Mouse (Mus musculus) neural tube, embryonic 13.5 days (tissue): Measurements from ENCODE around the gene Reep1. TPM values are rescaled to one million over a fixed set of nuclear protein-coding genes. Genes with fewer than 3 reads are reported as not detected.

Experiments
- ATAC-seq: fragments of 200-750 bp; cut with Nextera tagmentation; 2 replicates; pipeline ENCODE4 v1.8.0; 2017; ENCODE audit warnings: low read depth, mild to moderate bottlenecking, moderate TSS enrichment, moderate library complexity
- H3K27ac ChIP-seq: fragments of 300-500 bp; sonication (generic); replicated peaks from 2 replicates; pipeline ENCODE4 v1.5.1; 2015; ENCODE audit warnings: moderate library complexity, mild to moderate bottlenecking, inconsistent platforms
- H3K27me3 ChIP-seq: fragments of 300-500 bp; sonication (generic); 2 replicates; pipeline ENCODE4 v1.6.1; 2015; ENCODE audit warnings: mild to moderate bottlenecking, inconsistent platforms
- H3K36me3 ChIP-seq: fragments of 300-500 bp; sonication (generic); 2 replicates; pipeline ENCODE4 v1.6.1; 2015; ENCODE audit warnings: mild to moderate bottlenecking, inconsistent platforms
- H3K4me1 ChIP-seq: fragments of 300-500 bp; sonication (generic); replicated peaks from 2 replicates; pipeline ENCODE4 v1.6.1; 2015; ENCODE audit warnings: inconsistent platforms
- H3K4me2 ChIP-seq: fragments of 300-500 bp; sonication (generic); 2 replicates; pipeline ENCODE4 v1.6.1; 2015; ENCODE audit warnings: inconsistent platforms, mild to moderate bottlenecking, moderate library complexity
- H3K4me3 ChIP-seq: fragments of 300-500 bp; sonication (generic); 2 replicates; pipeline ENCODE4 v1.5.1; 2015; ENCODE audit warnings: mild to moderate bottlenecking, inconsistent platforms
- H3K9ac ChIP-seq: fragments of 300-500 bp; sonication (generic); 2 replicates; pipeline ENCODE4 v1.6.1; 2015; ENCODE audit warnings: moderate library complexity, mild to moderate bottlenecking, inconsistent platforms
- H3K9me3 ChIP-seq: fragments of 300-500 bp; sonication (generic); 2 replicates; pipeline ENCODE4 v1.6.1; 2016; ENCODE audit warnings: inconsistent platforms
- WGBS: fragments of 180-500 bp; shearing (Covaris S2); methylation state at CpG from one replicate; pipeline ENCODE4 v1.1.7; 2015; 5-methylcytosine and 5-hydroxymethylcytosine counted together
- polyA plus RNA-seq: library from polyadenylated mRNA; unstranded; fragments of >200 nt; fragmentation: Nextera tagmentation; extraction: Ambion mirVana; gene quantifications from 2 replicates; pipeline ENCODE4 v1.2.1, GENCODE M21; 2015

Gene Reep1
- polyA plus RNA-seq, 1 experiment from 2014 or later = 248 TPM

GRCm38 (mm10) chr6:71767761-71768160 lies 60.4 kb downstream of the Reep1 start:
- H3K36me3 ChIP-seq = peaks cover 59% of the 10 kb centered on the region
- 77% methylated on average over 4 of the region's 4 CpGs for WGBS

GRCm38 (mm10) chr6:71769901-71770690 lies 62.7 kb downstream of the Reep1 start:
- H3K9ac ChIP-seq = no peak overlapping the region
- no peaks in the 10 kb centered on the region for H3K27me3 ChIP-seq
- no peaks in the 10 kb centered on the region for H3K9me3 ChIP-seq
- no peak overlapping the region for H3K27ac ChIP-seq
- ATAC-seq = no peak
- H3K4me3 ChIP-seq = no peak overlapping the region
- no peak overlapping the region for H3K4me2 ChIP-seq
- H3K36me3 ChIP-seq = peaks cover 67% of the 10 kb centered on the region
- 78% methylated on average over 12 of the region's 12 CpGs for WGBS
- no peaks in the 10 kb centered on the region for H3K4me1 ChIP-seq

More at GRCm38 (mm10) chr6:71767761-71768160, 60.4 kb downstream of the Reep1 start:
- no peak overlapping the region for H3K4me3 ChIP-seq
- H3K27ac ChIP-seq = no peak overlapping the region
- no peak overlapping the region for H3K9ac ChIP-seq
- no peak overlapping the region for H3K4me2 ChIP-seq
- H3K9me3 ChIP-seq = no peaks in the 10 kb centered on the region
- ATAC-seq = no peak
- no peaks in the 10 kb centered on the region for H3K4me1 ChIP-seq
- H3K27me3 ChIP-seq = no peaks in the 10 kb centered on the region

DNA sequence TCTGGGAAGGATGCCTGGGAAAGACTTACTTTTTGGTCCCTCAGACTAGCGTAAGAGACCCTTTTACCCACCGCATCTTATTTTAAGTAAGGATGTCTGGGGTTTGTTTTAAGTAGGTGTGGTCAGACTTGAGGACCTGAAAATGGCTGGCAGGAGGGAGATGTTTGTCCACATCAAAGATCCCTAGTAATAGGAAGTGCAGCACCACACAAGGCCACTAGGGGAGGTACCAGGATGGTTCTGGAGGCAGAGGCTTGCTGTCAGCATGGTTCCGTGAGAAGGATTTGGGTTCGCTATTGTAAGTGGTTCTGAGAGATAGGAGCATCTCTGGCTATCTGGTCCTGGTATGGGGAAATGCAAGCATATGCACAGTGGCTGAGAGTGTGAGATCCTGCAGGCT lies 63.5 kb downstream of the Reep1 start:
- H3K36me3 ChIP-seq = peaks cover 71% of the 10 kb centered on the region
- no peaks in the 10 kb centered on the region for H3K4me1 ChIP-seq
- no peaks in the 10 kb centered on the region for H3K9me3 ChIP-seq
- 96% methylated on average over 4 of the region's 4 CpGs for WGBS
- no peaks in the 10 kb centered on the region for H3K27me3 ChIP-seq
- no peak overlapping the region for H3K27ac ChIP-seq
- no peak overlapping the region for H3K4me2 ChIP-seq
- ATAC-seq = no peak
- H3K9ac ChIP-seq = no peak overlapping the region
- no peak overlapping the region for H3K4me3 ChIP-seq

DNA sequence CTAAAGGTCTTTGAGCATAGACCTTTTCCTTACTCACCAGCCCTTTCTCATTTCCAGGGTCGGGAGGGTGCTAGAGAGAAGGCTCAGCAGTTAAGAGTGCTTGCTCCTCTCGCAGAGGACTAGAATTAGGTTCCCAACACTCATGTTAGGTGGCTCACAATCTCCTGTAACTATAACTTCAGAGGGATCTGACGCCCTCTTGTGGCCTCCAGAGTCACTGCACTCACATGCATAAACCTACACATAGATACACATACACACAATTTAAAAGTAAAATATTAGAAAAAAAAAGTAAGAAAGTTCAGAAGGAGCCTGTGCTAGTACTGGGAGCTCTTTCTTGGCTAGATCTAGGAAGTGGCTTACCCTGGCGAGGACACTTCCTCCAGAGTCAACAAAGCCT lies 63.9 kb downstream of the Reep1 start:
- no peak for ATAC-seq
- Histone ChIP-seq H3K36me3 (peaks cover 71% of the 10 kb centered on the region), H3K9me3 (no peaks in the 10 kb centered on the region), H3K27me3 (no peaks in the 10 kb centered on the region), H3K4me2 (no peak overlapping the region), H3K4me3 (no peak overlapping the region), H3K4me1 (no peaks in the 10 kb centered on the region), H3K9ac (no peak overlapping the region), H3K27ac (no peak overlapping the region)
- WGBS = 91% methylated on average over 4 of the region's 4 CpGs

GRCm38 (mm10) chr6:71772156-71772555 lies 64.8 kb downstream of the Reep1 start:
- H3K4me3 ChIP-seq = no peak overlapping the region
- no peak overlapping the region for H3K27ac ChIP-seq
- 90% methylated on average over 6 of the region's 6 CpGs for WGBS
- peaks cover 70% of the 10 kb centered on the region for H3K36me3 ChIP-seq
- no peaks in the 10 kb centered on the region for H3K9me3 ChIP-seq
- ATAC-seq = no peak
- H3K27me3 ChIP-seq = no peaks in the 10 kb centered on the region
- no peak overlapping the region for H3K9ac ChIP-seq
- no peaks in the 10 kb centered on the region for H3K4me1 ChIP-seq
- no peak overlapping the region for H3K4me2 ChIP-seq

DNA sequence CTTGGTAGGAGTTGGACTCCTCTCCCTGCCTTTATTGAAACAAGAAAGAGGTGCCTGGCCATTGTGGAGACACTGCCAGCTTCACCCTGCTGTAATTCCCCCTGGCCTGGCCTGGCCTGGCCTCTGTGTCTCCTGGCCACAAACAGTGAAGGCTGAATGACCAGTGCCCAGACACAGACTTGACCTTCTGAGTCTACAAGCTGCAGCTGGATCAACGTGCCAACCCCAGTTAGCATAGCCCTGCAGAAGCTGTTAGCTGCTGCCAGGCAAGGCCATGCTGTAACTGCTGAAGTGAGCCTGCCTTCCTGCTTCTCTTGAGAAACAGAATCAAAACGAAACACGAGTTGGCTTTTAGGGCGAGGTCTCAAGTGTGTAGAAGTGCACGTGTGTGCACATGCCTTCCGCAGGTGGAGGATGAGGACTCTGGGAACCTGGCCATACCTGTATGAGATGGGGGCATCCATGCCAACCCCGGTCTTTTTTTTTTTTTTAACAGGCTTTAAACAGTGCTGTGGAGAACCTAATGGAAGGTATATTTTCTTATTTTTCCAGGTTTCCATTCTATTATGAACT lies 65.4 kb downstream of the Reep1 start:
- Histone ChIP-seq H3K36me3 (peaks cover 71% of the 10 kb centered on the region), H3K4me1 (no peaks in the 10 kb centered on the region), H3K27me3 (no peaks in the 10 kb centered on the region), H3K9ac (no peak overlapping the region), H3K9me3 (no peaks in the 10 kb centered on the region), H3K4me3 (no peak overlapping the region), H3K4me2 (no peak overlapping the region), H3K27ac (no peak overlapping the region)
- WGBS = 93% methylated on average over 7 of the region's 7 CpGs
- ATAC-seq = no peak

DNA sequence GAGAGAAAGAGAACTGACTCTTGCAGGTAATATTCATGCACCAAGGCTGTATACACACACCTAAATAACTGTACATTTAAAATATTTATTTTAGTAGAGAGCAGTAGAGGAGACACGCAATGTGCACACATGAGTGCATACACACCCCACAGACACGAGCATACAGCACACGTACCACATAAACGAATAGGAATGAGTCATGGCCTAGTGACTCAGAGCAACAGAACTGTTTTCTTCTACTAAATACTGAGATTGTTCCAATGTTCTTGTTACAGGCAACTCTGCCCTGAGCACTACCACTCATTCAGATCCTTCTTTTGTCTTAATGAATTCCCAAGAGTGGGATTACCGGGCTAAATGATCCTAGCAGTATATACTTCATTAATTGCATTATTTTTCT lies 70.7 kb downstream of the Reep1 start:
- Histone ChIP-seq H3K36me3 (peaks cover 85% of the 10 kb centered on the region), H3K4me3 (no peak overlapping the region), H3K27ac (no peak overlapping the region), H3K27me3 (no peaks in the 10 kb centered on the region), H3K4me2 (no peak overlapping the region), H3K4me1 (no peaks in the 10 kb centered on the region), H3K9ac (no peak overlapping the region), H3K9me3 (no peaks in the 10 kb centered on the region)
- WGBS = 84% methylated on average over 5 of the region's 5 CpGs
- ATAC-seq = no peak

GRCm38 (mm10) chr6:71779831-71780230 lies 72.5 kb downstream of the Reep1 start:
- Histone ChIP-seq H3K9ac (no peak overlapping the region), H3K4me2 (no peak overlapping the region), H3K9me3 (no peaks in the 10 kb centered on the region), H3K4me1 (no peaks in the 10 kb centered on the region), H3K36me3 (peaks cover 82% of the 10 kb centered on the region), H3K27ac (no peak overlapping the region), H3K4me3 (no peak overlapping the region), H3K27me3 (no peaks in the 10 kb centered on the region)
- no peak for ATAC-seq
- WGBS = 63% methylated on average over 2 of the region's 2 CpGs

GRCm38 (mm10) chr6:71780431-71780830 lies 73.1 kb downstream of the Reep1 start:
- ATAC-seq = no peak

GRCm38 (mm10) chr6:71783165-71783564 lies 75.8 kb downstream of the Reep1 start:
- H3K4me3 ChIP-seq = no peak overlapping the region
- no peak for ATAC-seq
- H3K27ac ChIP-seq = no peak overlapping the region
- WGBS = 91% methylated on average over 5 of the region's 5 CpGs
- no peaks in the 10 kb centered on the region for H3K9me3 ChIP-seq
- H3K27me3 ChIP-seq = no peaks in the 10 kb centered on the region
- no peak overlapping the region for H3K4me2 ChIP-seq
- no peaks in the 10 kb centered on the region for H3K4me1 ChIP-seq
- H3K36me3 ChIP-seq = peaks cover 84% of the 10 kb centered on the region
- H3K9ac ChIP-seq = no peak overlapping the region

More at GRCm38 (mm10) chr6:71780431-71780830, 73.1 kb downstream of the Reep1 start:
- Histone ChIP-seq H3K9me3 (no peaks in the 10 kb centered on the region), H3K27me3 (no peaks in the 10 kb centered on the region), H3K4me3 (no peak overlapping the region), H3K9ac (no peak overlapping the region), H3K4me2 (no peak overlapping the region), H3K27ac (no peak overlapping the region), H3K4me1 (no peaks in the 10 kb centered on the region), H3K36me3 (peaks cover 79% of the 10 kb centered on the region)
- WGBS = 93% methylated on average over 7 of the region's 7 CpGs

DNA sequence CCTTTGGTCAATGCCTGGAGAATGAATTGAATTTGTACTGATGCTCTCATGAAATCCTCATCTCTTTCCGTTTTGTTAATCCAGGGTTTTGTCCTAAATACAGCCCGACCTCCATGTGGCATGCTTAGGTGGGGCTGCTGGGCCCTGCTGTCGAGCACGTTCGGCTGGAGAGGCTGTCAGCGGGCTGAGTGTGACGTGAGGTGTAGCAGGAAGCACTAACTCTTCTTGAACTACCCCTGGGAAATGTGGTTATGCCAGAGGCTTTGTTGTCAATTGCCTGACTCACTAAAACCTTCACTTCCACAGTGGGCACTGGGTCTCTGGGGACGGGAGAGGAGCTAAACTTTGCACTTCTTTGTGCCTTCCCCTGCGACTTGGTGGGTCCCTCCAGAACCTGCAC lies 81.0 kb downstream of the Reep1 start:
- H3K4me3 ChIP-seq = no peak overlapping the region
- H3K4me2 ChIP-seq = no peak overlapping the region
- H3K4me1 ChIP-seq = no peaks in the 10 kb centered on the region
- H3K27me3 ChIP-seq = no peaks in the 10 kb centered on the region
- H3K36me3 ChIP-seq = peaks cover 43% of the 10 kb centered on the region
- H3K9ac ChIP-seq = no peak overlapping the region
- 83% methylated on average over 9 of the region's 9 CpGs for WGBS
- H3K9me3 ChIP-seq = no peaks in the 10 kb centered on the region
- no peak overlapping the region for H3K27ac ChIP-seq
- no peak for ATAC-seq

- H3K27ac ChIP-seq = no peak overlapping the region
- no peaks in the 10 kb centered on the region for H3K27me3 ChIP-seq
- ATAC-seq = no peak
- H3K9ac ChIP-seq = no peak overlapping the region
- WGBS = 87% methylated on average over 6 of the region's 6 CpGs
- no peaks in the 10 kb centered on the region for H3K9me3 ChIP-seq
- no peak overlapping the region for H3K4me2 ChIP-seq
- peaks cover 41% of the 10 kb centered on the region for H3K36me3 ChIP-seq
- H3K4me3 ChIP-seq = no peak overlapping the region
- H3K4me1 ChIP-seq = no peaks in the 10 kb centered on the region
Observed at GRCm38 (mm10) chr6:71791771-71792170, 84.4 kb downstream of the Reep1 start.

DNA sequence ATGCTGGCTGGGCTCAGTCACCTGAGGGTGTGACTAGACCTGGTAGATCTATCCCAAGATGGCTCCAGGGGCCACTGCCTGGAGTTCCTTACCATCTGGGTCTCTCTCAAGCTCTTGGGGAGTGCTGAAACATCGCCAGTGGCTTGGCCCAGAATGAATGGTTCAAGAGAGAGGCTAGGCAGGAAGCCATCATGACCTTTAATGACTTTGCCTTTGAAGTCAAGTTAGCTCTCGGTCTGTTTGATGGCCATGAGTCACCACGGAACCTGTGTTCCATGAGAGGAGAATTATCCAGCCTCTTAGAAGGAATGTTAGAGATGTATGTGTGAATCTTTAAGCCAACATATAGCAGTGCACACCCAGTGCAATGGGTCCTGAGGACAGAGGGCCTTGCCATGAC lies 92.0 kb downstream of the Reep1 start:
- 86% methylated on average over 3 of the region's 3 CpGs for WGBS
- Histone ChIP-seq H3K4me3 (no peak overlapping the region), H3K4me1 (peaks cover 7% of the 10 kb centered on the region), H3K36me3 (peaks cover 46% of the 10 kb centered on the region), H3K27ac (no peak overlapping the region), H3K4me2 (no peak overlapping the region), H3K27me3 (no peaks in the 10 kb centered on the region), H3K9ac (no peak overlapping the region), H3K9me3 (no peaks in the 10 kb centered on the region)
- no peak for ATAC-seq
